Mouse (Mus musculus): Measurements from ENCODE around the gene Serpina12. TPM values are rescaled to one million over a fixed set of nuclear protein-coding genes. Genes with fewer than 3 reads are reported as not detected.

Gene Serpina12
- polyA plus RNA-seq (2016; fragmentation: Nextera tagmentation; extraction: Ambion mirVana): not detected in 2 replicates

GRCm38 (mm10) chr12:104044343-104044742 lies at the start of gene Serpina12:
Serpina12 (minus strand) TSS chr12:104044443.
- H3K9me3 ChIP-seq (replicated peaks): no peaks in the 10 kb centered on the region
- H3K27me3 ChIP-seq (replicated peaks): no peaks in the 10 kb centered on the region
- no peak within 1 kb of the TSS for H3K27ac ChIP-seq
- no peak within 1 kb of the TSS for H3K9ac ChIP-seq
- no peak for ATAC-seq
- H3K4me3 ChIP-seq: no peak within 1 kb of the TSS
- no peak within 1 kb of the TSS for H3K4me2 ChIP-seq
- no peaks in the 10 kb centered on the region for H3K36me3 ChIP-seq
- 58% methylated on average over 7 of the region's 7 CpGs for WGBS (ENCODE audit: insufficient replicate concordance)
- no peaks in the 10 kb centered on the region for H3K4me1 ChIP-seq

- WGBS (ENCODE audit: insufficient replicate concordance): 56% methylated on average over 1 of the region's 1 CpGs
Observed at GRCm38 (mm10) chr12:104091303-104091702, 47.1 kb upstream of the Serpina12 start.

GRCm38 (mm10) chr12:104090119-104090518 lies 45.9 kb upstream of the Serpina12 start:
- Histone ChIP-seq H3K27me3 (replicated peaks) (no peaks in the 10 kb centered on the region), H3K9ac (no peak overlapping the region), H3K36me3 (no peaks in the 10 kb centered on the region), H3K9me3 (replicated peaks) (no peaks in the 10 kb centered on the region), H3K4me1 (no peaks in the 10 kb centered on the region), H3K4me3 (no peak overlapping the region), H3K27ac (no peak overlapping the region), H3K4me2 (no peak overlapping the region)
- 56% methylated on average over 2 of the region's 2 CpGs for WGBS (ENCODE audit: insufficient replicate concordance)
- ATAC-seq: no peak

More at GRCm38 (mm10) chr12:104091303-104091702, 47.1 kb upstream of the Serpina12 start:
- H3K4me2 ChIP-seq: no peak overlapping the region
- no peaks in the 10 kb centered on the region for H3K36me3 ChIP-seq
- H3K4me1 ChIP-seq: no peaks in the 10 kb centered on the region
- H3K9me3 ChIP-seq (replicated peaks): no peaks in the 10 kb centered on the region
- H3K9ac ChIP-seq: no peak overlapping the region
- ATAC-seq: no peak
- H3K27me3 ChIP-seq (replicated peaks): no peaks in the 10 kb centered on the region
- H3K4me3 ChIP-seq: no peak overlapping the region
- H3K27ac ChIP-seq: no peak overlapping the region

- no peaks in the 10 kb centered on the region for H3K36me3 ChIP-seq
- H3K9ac ChIP-seq: no peak overlapping the region
- no peak overlapping the region for H3K4me2 ChIP-seq
- no peaks in the 10 kb centered on the region for H3K4me1 ChIP-seq
- no peaks in the 10 kb centered on the region for H3K27me3 ChIP-seq (replicated peaks)
- H3K9me3 ChIP-seq (replicated peaks): no peaks in the 10 kb centered on the region
- H3K4me3 ChIP-seq: no peak overlapping the region
- H3K27ac ChIP-seq: no peak overlapping the region
- 61% methylated on average over 5 of the region's 5 CpGs for WGBS (ENCODE audit: insufficient replicate concordance)
- ATAC-seq: no peak
Observed at GRCm38 (mm10) chr12:104072286-104072685, 28.0 kb upstream of the Serpina12 start.

GRCm38 (mm10) chr12:104071708-104072107 lies 27.5 kb upstream of the Serpina12 start:
- ATAC-seq: no peak

DNA sequence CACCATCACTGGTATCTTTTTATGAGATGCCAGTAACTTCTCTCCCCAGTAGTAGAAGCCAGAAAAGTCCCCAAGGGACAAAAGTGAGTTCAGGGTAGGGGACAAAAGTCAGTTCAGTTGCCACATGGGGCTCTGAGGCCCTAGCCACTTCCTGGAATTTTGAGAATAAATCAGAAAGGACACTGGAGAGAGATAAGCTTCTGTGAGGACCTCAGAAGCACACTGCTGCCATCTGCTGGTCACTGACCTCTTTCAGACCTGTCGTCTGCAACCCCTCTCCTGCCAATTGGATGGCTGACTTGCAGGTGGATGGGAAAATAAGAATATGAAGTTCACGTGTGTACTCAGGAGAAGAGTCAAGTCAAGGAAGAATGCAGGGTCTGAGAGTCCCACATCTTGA lies 25.4 kb upstream of the Serpina12 start:
- Histone ChIP-seq H3K4me1 (no peaks in the 10 kb centered on the region), H3K27ac (no peak overlapping the region), H3K4me3 (no peak overlapping the region), H3K36me3 (no peaks in the 10 kb centered on the region), H3K4me2 (no peak overlapping the region), H3K9ac (no peak overlapping the region), H3K27me3 (replicated peaks) (no peaks in the 10 kb centered on the region), H3K9me3 (replicated peaks) (no peaks in the 10 kb centered on the region)
- WGBS (ENCODE audit: insufficient replicate concordance): 3% methylated on average over 2 of the region's 2 CpGs
- ATAC-seq: no peak

More at GRCm38 (mm10) chr12:104071708-104072107, 27.5 kb upstream of the Serpina12 start:
- 10% methylated on average over 1 of the region's 1 CpGs for whole genome bisulfite sequencing (ENCODE audit: insufficient replicate concordance)
- no peaks in the 10 kb centered on the region for H3K4me1 ChIP-seq
- no peaks in the 10 kb centered on the region for H3K36me3 ChIP-seq
- H3K4me3 ChIP-seq: no peak overlapping the region
- no peak overlapping the region for H3K9ac ChIP-seq
- no peaks in the 10 kb centered on the region for H3K27me3 ChIP-seq (replicated peaks)
- H3K4me2 ChIP-seq: no peak overlapping the region
- H3K9me3 ChIP-seq (replicated peaks): no peaks in the 10 kb centered on the region
- H3K27ac ChIP-seq: no peak overlapping the region

GRCm38 (mm10) chr12:104067549-104067948 lies 23.3 kb upstream of the Serpina12 start:
- H3K4me2 ChIP-seq: no peak overlapping the region
- H3K36me3 ChIP-seq: no peaks in the 10 kb centered on the region
- H3K9ac ChIP-seq: no peak overlapping the region
- H3K27ac ChIP-seq: no peak overlapping the region
- WGBS (ENCODE audit: insufficient replicate concordance): 34% methylated on average over 4 of the region's 4 CpGs
- H3K4me1 ChIP-seq: no peaks in the 10 kb centered on the region
- no peak overlapping the region for H3K4me3 ChIP-seq
- no peak for ATAC-seq
- no peaks in the 10 kb centered on the region for H3K27me3 ChIP-seq (replicated peaks)
- no peaks in the 10 kb centered on the region for H3K9me3 ChIP-seq (replicated peaks)

GRCm38 (mm10) chr12:104066241-104066640 lies 22.0 kb upstream of the Serpina12 start:
- no peak for ATAC-seq
- Histone ChIP-seq H3K27ac (no peak overlapping the region), H3K4me1 (no peaks in the 10 kb centered on the region), H3K4me2 (no peak overlapping the region), H3K4me3 (no peak overlapping the region), H3K27me3 (replicated peaks) (no peaks in the 10 kb centered on the region), H3K9me3 (replicated peaks) (no peaks in the 10 kb centered on the region), H3K9ac (no peak overlapping the region), H3K36me3 (no peaks in the 10 kb centered on the region)
- WGBS (ENCODE audit: insufficient replicate concordance): 18% methylated on average over 8 of the region's 8 CpGs

DNA sequence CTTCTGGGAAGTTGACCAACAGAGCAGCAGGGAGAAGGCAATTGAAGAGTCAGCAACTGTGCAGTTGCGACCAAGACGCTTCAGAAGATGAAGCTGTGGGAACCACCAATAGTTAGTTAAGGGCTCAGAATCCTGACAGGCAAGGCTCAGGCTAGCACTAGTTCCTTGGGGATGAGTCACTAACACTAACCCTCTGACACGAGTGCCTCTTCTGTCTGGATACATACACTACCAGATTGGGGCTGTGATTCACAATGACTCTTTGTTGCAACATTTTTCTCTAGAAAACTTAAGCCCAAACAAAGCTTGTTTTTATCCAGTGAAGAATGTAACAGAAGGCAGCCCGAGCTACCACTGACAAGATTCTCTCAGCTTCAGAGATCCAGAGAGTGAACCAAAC lies 20.8 kb upstream of the Serpina12 start:
- Histone ChIP-seq H3K36me3 (no peaks in the 10 kb centered on the region), H3K9me3 (replicated peaks) (no peaks in the 10 kb centered on the region), H3K4me3 (no peak overlapping the region), H3K4me1 (no peaks in the 10 kb centered on the region), H3K27ac (no peak overlapping the region), H3K4me2 (no peak overlapping the region), H3K27me3 (replicated peaks) (no peaks in the 10 kb centered on the region), H3K9ac (no peak overlapping the region)
- no peak for ATAC-seq
- 57% methylated on average over 4 of the region's 4 CpGs for WGBS (ENCODE audit: insufficient replicate concordance)

GRCm38 (mm10) chr12:104064532-104064931 lies 20.3 kb upstream of the Serpina12 start:
- H3K4me1 ChIP-seq: no peaks in the 10 kb centered on the region
- no peak overlapping the region for H3K4me3 ChIP-seq
- no peaks in the 10 kb centered on the region for H3K36me3 ChIP-seq
- 36% methylated on average over 4 of the region's 4 CpGs for WGBS (ENCODE audit: insufficient replicate concordance)
- no peak overlapping the region for H3K4me2 ChIP-seq
- no peaks in the 10 kb centered on the region for H3K9me3 ChIP-seq (replicated peaks)
- ATAC-seq: no peak
- no peaks in the 10 kb centered on the region for H3K27me3 ChIP-seq (replicated peaks)
- no peak overlapping the region for H3K27ac ChIP-seq
- H3K9ac ChIP-seq: no peak overlapping the region

- Histone ChIP-seq H3K36me3 (no peaks in the 10 kb centered on the region), H3K27ac (no peak overlapping the region), H3K4me2 (no peak overlapping the region), H3K27me3 (replicated peaks) (no peaks in the 10 kb centered on the region), H3K4me1 (no peaks in the 10 kb centered on the region), H3K9ac (no peak overlapping the region), H3K9me3 (replicated peaks) (no peaks in the 10 kb centered on the region), H3K4me3 (no peak overlapping the region)
- WGBS (ENCODE audit: insufficient replicate concordance): 29% methylated on average over 2 of the region's 2 CpGs
- no peak for ATAC-seq
Observed at GRCm38 (mm10) chr12:104061862-104062261, 17.6 kb upstream of the Serpina12 start.

- no peaks in the 10 kb centered on the region for H3K27me3 ChIP-seq (replicated peaks)
- H3K4me1 ChIP-seq: no peaks in the 10 kb centered on the region
- H3K9ac ChIP-seq: no peak overlapping the region
- no peak overlapping the region for H3K4me3 ChIP-seq
- no peaks in the 10 kb centered on the region for H3K9me3 ChIP-seq (replicated peaks)
- ATAC-seq: no peak
- WGBS (ENCODE audit: insufficient replicate concordance): 53% methylated on average over 6 of the region's 6 CpGs
- H3K27ac ChIP-seq: no peak overlapping the region
- H3K36me3 ChIP-seq: no peaks in the 10 kb centered on the region
- H3K4me2 ChIP-seq: no peak overlapping the region
Observed at GRCm38 (mm10) chr12:104060126-104060525, 15.9 kb upstream of the Serpina12 start.

DNA sequence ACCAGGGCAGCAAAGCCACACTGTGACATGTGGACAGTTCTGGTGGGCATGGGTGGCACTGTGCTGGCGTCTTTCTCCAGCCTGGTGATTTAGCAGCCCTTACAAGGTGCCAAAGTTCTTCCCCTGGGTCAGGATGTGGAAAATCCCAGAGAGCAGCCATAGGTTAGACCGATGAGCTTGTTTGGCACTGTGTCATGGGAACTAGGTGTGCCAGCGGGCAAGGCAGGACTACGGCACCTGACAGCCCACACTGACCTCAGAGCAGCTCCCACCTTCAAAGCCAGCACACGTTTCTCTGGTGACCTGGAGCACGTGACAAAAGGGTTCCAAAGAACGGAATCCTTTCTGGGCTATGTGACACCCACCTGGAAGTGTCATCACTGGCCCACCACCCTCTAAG lies 13.3 kb upstream of the Serpina12 start:
- Histone ChIP-seq H3K9me3 (replicated peaks) (no peaks in the 10 kb centered on the region), H3K27ac (no peak overlapping the region), H3K36me3 (no peaks in the 10 kb centered on the region), H3K27me3 (replicated peaks) (no peaks in the 10 kb centered on the region), H3K4me3 (no peak overlapping the region), H3K4me2 (no peak overlapping the region), H3K9ac (no peak overlapping the region), H3K4me1 (no peaks in the 10 kb centered on the region)
- WGBS (ENCODE audit: insufficient replicate concordance): 68% methylated on average over 7 of the region's 7 CpGs
- ATAC-seq: no peak

Data from liver, embryonic 12.5 days (tissue).